Mouse (Mus musculus): ENCODE results near the gene Tyw3. TPM values are rescaled to one million over a fixed set of nuclear protein-coding genes. Genes with fewer than 3 reads are reported as not detected.

The Tyw3 gene
- polyA plus RNA-seq, 1 experiment, result 2.9 TPM

- H3K79me2 ChIP-seq (ENCODE audit: control insufficient read depth, insufficient read depth), result no peaks in the 10 kb centered on the region
- no peaks in the 10 kb centered on the region for H3K27me3 ChIP-seq (ENCODE audit: control insufficient read depth, insufficient read depth, insufficient read length)
- no peak overlapping the region for H3ac ChIP-seq (ENCODE audit: control insufficient read depth, insufficient read length)
- H3K4me2 ChIP-seq (ENCODE audit: low read depth), result no peak overlapping the region
- H3K36me3 ChIP-seq (ENCODE audit: control insufficient read depth, insufficient read depth), result peaks cover 2% of the 10 kb centered on the region
- TF ChIP-seq CEBPB (IDR thresholded peaks at IDR 0.05; ENCODE audit: insufficient read depth, poor library complexity, severe bottlenecking) (no peak), E2F4 (IDR thresholded peaks at IDR 0.05; ENCODE audit: insufficient read depth) (no peak), REST (IDR thresholded peaks at IDR 0.05; ENCODE audit: insufficient read depth, insufficient read length) (no peak), TCF12 (IDR thresholded peaks at IDR 0.05; ENCODE audit: insufficient read depth, poor library complexity, severe bottlenecking) (no peak), USF1 (IDR thresholded peaks at IDR 0.05; ENCODE audit: low read depth) (no peak), MYOG (IDR thresholded peaks at IDR 0.05; ENCODE audit: control insufficient read depth in 1 of 3, insufficient read depth in 1 of 3, insufficient read length in 2 of 3, low read depth in 2 of 3) (no peak), MYOD1 (IDR thresholded peaks at IDR 0.05; ENCODE audit: control insufficient read depth in 1 of 3, insufficient read length in 2 of 3, low read depth in 2 of 3) (no peak), POLR2A (IDR thresholded peaks at IDR 0.05; ENCODE audit: insufficient read length, low read depth) (no peak), POLR2AphosphoS2 (IDR thresholded peaks at IDR 0.05; ENCODE audit: insufficient read length, low read depth) (no peak), SRF (IDR thresholded peaks at IDR 0.05; ENCODE audit: control insufficient read depth, insufficient read length, low read depth) (no peak), TCF3 (IDR thresholded peaks at IDR 0.05; ENCODE audit: insufficient read length, low read depth) (no peak), MAX (IDR thresholded peaks at IDR 0.05; ENCODE audit: low read depth) (no peak)
- H3K4me3 ChIP-seq, result no peak overlapping the region
These were observed 5.2 kb upstream of the Tyw3 start for GRCm38 (mm10) chr3:154602141-154602540.

- H3K4me2 ChIP-seq (ENCODE audit: low read depth), result peak overlapping the region; percentile 82
- TF ChIP-seq TCF3 (IDR thresholded peaks at IDR 0.05; ENCODE audit: insufficient read length, low read depth) (no peak), POLR2A (IDR thresholded peaks at IDR 0.05; ENCODE audit: insufficient read length, low read depth) (no peak), CEBPB (IDR thresholded peaks at IDR 0.05; ENCODE audit: insufficient read depth, poor library complexity, severe bottlenecking) (no peak), E2F4 (IDR thresholded peaks at IDR 0.05; ENCODE audit: insufficient read depth) (no peak), MYOG (IDR thresholded peaks at IDR 0.05; ENCODE audit: control insufficient read depth in 1 of 3, insufficient read depth in 1 of 3, insufficient read length in 2 of 3, low read depth in 2 of 3) (no peak), MAX (IDR thresholded peaks at IDR 0.05; ENCODE audit: low read depth) (no peak), SRF (IDR thresholded peaks at IDR 0.05; ENCODE audit: control insufficient read depth, insufficient read length, low read depth) (no peak), REST (IDR thresholded peaks at IDR 0.05; ENCODE audit: insufficient read depth, insufficient read length) (no peak), TCF12 (IDR thresholded peaks at IDR 0.05; ENCODE audit: insufficient read depth, poor library complexity, severe bottlenecking) (no peak), USF1 (IDR thresholded peaks at IDR 0.05; ENCODE audit: low read depth) (no peak), MYOD1 (IDR thresholded peaks at IDR 0.05; ENCODE audit: control insufficient read depth in 1 of 3, insufficient read length in 2 of 3, low read depth in 2 of 3) (no peak), POLR2AphosphoS2 (IDR thresholded peaks at IDR 0.05; ENCODE audit: insufficient read length, low read depth) (no peak)
These were observed 657 bp upstream of the Tyw3 start for GRCm38 (mm10) chr3:154597561-154597960.

GRCm38 (mm10) chr3:154596488-154596933, 393 bp downstream of the Tyw3 start, which contains the start of gene Cryz:
Gene Cryz, plus strand, starts transcription at chr3:154596711.
- peak within 1 kb of the TSS; percentile 71 for H3K4me3 ChIP-seq
- H3K4me2 ChIP-seq (ENCODE audit: low read depth), result peak within 1 kb of the TSS; percentile 87
- no peaks in the 10 kb centered on the region for H3K36me3 ChIP-seq (ENCODE audit: control insufficient read depth, insufficient read depth)
- no peak for TF ChIP-seq MAX (IDR thresholded peaks at IDR 0.05; ENCODE audit: low read depth)
- peak; percentile 40 for TF ChIP-seq POLR2A (IDR thresholded peaks at IDR 0.05; ENCODE audit: insufficient read length, low read depth)
- no peak for TF ChIP-seq SRF (IDR thresholded peaks at IDR 0.05; ENCODE audit: control insufficient read depth, insufficient read length, low read depth)
- TF ChIP-seq E2F4 (IDR thresholded peaks at IDR 0.05; ENCODE audit: insufficient read depth), result no peak
- TF ChIP-seq REST (IDR thresholded peaks at IDR 0.05; ENCODE audit: insufficient read depth, insufficient read length), result no peak
- no peak for TF ChIP-seq TCF12 (IDR thresholded peaks at IDR 0.05; ENCODE audit: insufficient read depth, poor library complexity, severe bottlenecking)
- no peak for TF ChIP-seq POLR2AphosphoS2 (IDR thresholded peaks at IDR 0.05; ENCODE audit: insufficient read length, low read depth)
- no peak for TF ChIP-seq MYOD1 (IDR thresholded peaks at IDR 0.05; ENCODE audit: control insufficient read depth in 1 of 3, insufficient read length in 2 of 3, low read depth in 2 of 3)
- peak within 1 kb of the TSS; percentile 61 for H3ac ChIP-seq (ENCODE audit: control insufficient read depth, insufficient read length)
- H3K27me3 ChIP-seq (ENCODE audit: control insufficient read depth, insufficient read depth, insufficient read length), result no peaks in the 10 kb centered on the region
- no peaks in the 10 kb centered on the region for H3K79me2 ChIP-seq (ENCODE audit: control insufficient read depth, insufficient read depth)

More at GRCm38 (mm10) chr3:154597561-154597960, 657 bp upstream of the Tyw3 start:
- Histone ChIP-seq H3ac (ENCODE audit: control insufficient read depth, insufficient read length) (peak overlapping the region; percentile 61), H3K79me2 (ENCODE audit: control insufficient read depth, insufficient read depth) (no peaks in the 10 kb centered on the region), H3K4me3 (peak overlapping the region; percentile 71), H3K36me3 (ENCODE audit: control insufficient read depth, insufficient read depth) (no peaks in the 10 kb centered on the region), H3K27me3 (ENCODE audit: control insufficient read depth, insufficient read depth, insufficient read length) (no peaks in the 10 kb centered on the region)

- no peak overlapping the region for H3K4me3 ChIP-seq
- TF ChIP-seq MYOG (IDR thresholded peaks at IDR 0.05; ENCODE audit: control insufficient read depth in 1 of 3, insufficient read depth in 1 of 3, insufficient read length in 2 of 3, low read depth in 2 of 3) (no peak), TCF12 (IDR thresholded peaks at IDR 0.05; ENCODE audit: insufficient read depth, poor library complexity, severe bottlenecking) (no peak), USF1 (IDR thresholded peaks at IDR 0.05; ENCODE audit: low read depth) (no peak), E2F4 (IDR thresholded peaks at IDR 0.05; ENCODE audit: insufficient read depth) (no peak)
- no peak overlapping the region for H3ac ChIP-seq (ENCODE audit: control insufficient read depth, insufficient read length)
- no peak overlapping the region for H3K4me2 ChIP-seq (ENCODE audit: low read depth)
- no peaks in the 10 kb centered on the region for H3K36me3 ChIP-seq (ENCODE audit: control insufficient read depth, insufficient read depth)
- no peaks in the 10 kb centered on the region for H3K27me3 ChIP-seq (ENCODE audit: control insufficient read depth, insufficient read depth, insufficient read length)
- H3K79me2 ChIP-seq (ENCODE audit: control insufficient read depth, insufficient read depth), result no peaks in the 10 kb centered on the region
These were observed 2.7 kb downstream of the Tyw3 start for GRCm38 (mm10) chr3:154594156-154594555.

- Histone ChIP-seq H3K4me2 (ENCODE audit: low read depth) (no peak overlapping the region), H3K36me3 (ENCODE audit: control insufficient read depth, insufficient read depth) (no peaks in the 10 kb centered on the region)
These were observed 3.3 kb downstream of the Tyw3 start for GRCm38 (mm10) chr3:154593596-154593995.

More at GRCm38 (mm10) chr3:154593596-154593995, 3.3 kb downstream of the Tyw3 start:
- Histone ChIP-seq H3K4me3 (no peak overlapping the region), H3K27me3 (ENCODE audit: control insufficient read depth, insufficient read depth, insufficient read length) (no peaks in the 10 kb centered on the region), H3ac (ENCODE audit: control insufficient read depth, insufficient read length) (no peak overlapping the region), H3K79me2 (ENCODE audit: control insufficient read depth, insufficient read depth) (no peaks in the 10 kb centered on the region)
- TF ChIP-seq POLR2AphosphoS2 (IDR thresholded peaks at IDR 0.05; ENCODE audit: insufficient read length, low read depth) (no peak), TCF12 (IDR thresholded peaks at IDR 0.05; ENCODE audit: insufficient read depth, poor library complexity, severe bottlenecking) (no peak), TCF3 (IDR thresholded peaks at IDR 0.05; ENCODE audit: insufficient read length, low read depth) (no peak), USF1 (IDR thresholded peaks at IDR 0.05; ENCODE audit: low read depth) (no peak), POLR2A (IDR thresholded peaks at IDR 0.05; ENCODE audit: insufficient read length, low read depth) (no peak), E2F4 (IDR thresholded peaks at IDR 0.05; ENCODE audit: insufficient read depth) (no peak), MYOG (IDR thresholded peaks at IDR 0.05; ENCODE audit: control insufficient read depth in 1 of 3, insufficient read depth in 1 of 3, insufficient read length in 2 of 3, low read depth in 2 of 3) (no peak), SRF (IDR thresholded peaks at IDR 0.05; ENCODE audit: control insufficient read depth, insufficient read length, low read depth) (no peak), MAX (IDR thresholded peaks at IDR 0.05; ENCODE audit: low read depth) (no peak), CEBPB (IDR thresholded peaks at IDR 0.05; ENCODE audit: insufficient read depth, poor library complexity, severe bottlenecking) (no peak), MYOD1 (IDR thresholded peaks at IDR 0.05; ENCODE audit: control insufficient read depth in 1 of 3, insufficient read length in 2 of 3, low read depth in 2 of 3) (no peak), REST (IDR thresholded peaks at IDR 0.05; ENCODE audit: insufficient read depth, insufficient read length) (no peak)

All from myocyte (in vitro differentiated cells).